Mouse (Mus musculus) ES-E14 (cell line): ENCODE data around the gene Defb23. TPM values are rescaled to one million over a fixed set of nuclear protein-coding genes. Genes with fewer than 3 reads are reported as not detected.
A peak's percentile ranks its signal among the peaks of the same experiment; 100 is the strongest.
"Not testable (repeated sequence)": the region's sequence is repeated elsewhere in the genome, so short reads cannot be mapped to it uniquely, and the experiment has no call there.

ENCODE experiments used
- DNase-seq: peaks from one replicate; pipeline ENCODE4 v3.0.0-alpha.2; 2013; ENCODE audit warnings: low read depth, low spot score
- H3K27ac ChIP-seq: 2 replicates; pipeline ENCODE4 v1.5.1; 2012; ENCODE audit warnings: low read depth, mild to moderate bottlenecking, low read length, moderate library complexity, mixed read lengths; ENCODE audit not compliant: poor library complexity, insufficient read depth, severe bottlenecking
- H3K36me3 ChIP-seq: 2 replicates; pipeline ENCODE4 v1.6.1; 2012; ENCODE audit warnings: mild to moderate bottlenecking, low read length, moderate library complexity, mixed read lengths; ENCODE audit not compliant: control insufficient read depth, poor library complexity, insufficient read depth, severe bottlenecking
- H3K4me1 ChIP-seq, 2 experiments: fragments of 150-350 bp in 1 of 2; sonication (generic) in 1 of 2; 2 replicates each; pipeline ENCODE4 v1.6.1; 2012; ENCODE audit warnings: low read length in 2 of 2, mild to moderate bottlenecking in 1 of 2, mixed read lengths in 1 of 2; ENCODE audit not compliant: control insufficient read depth in 2 of 2, insufficient read depth in 2 of 2, poor library complexity in 1 of 2
- H3K4me3 ChIP-seq, 2 experiments: fragments of 150-350 bp in 1 of 2; sonication (generic) in 1 of 2; 2 replicates each; pipeline ENCODE4 v1.5.1; 2012; ENCODE audit warnings: low read length in 2 of 2, low read depth in 1 of 2, mild to moderate bottlenecking in 1 of 2, mixed read lengths in 1 of 2; ENCODE audit not compliant: insufficient read depth in 1 of 2, poor library complexity in 1 of 2, severe bottlenecking in 1 of 2
- H3K9ac ChIP-seq: 2 replicates; pipeline ENCODE4 v1.6.1; 2012; ENCODE audit warnings: low read depth, mild to moderate bottlenecking, low read length, mixed read lengths; ENCODE audit not compliant: poor library complexity, insufficient read depth, severe bottlenecking
- H3K9me3 ChIP-seq: fragments of 150-350 bp; sonication (generic); 2 replicates; pipeline ENCODE4 v1.6.1; 2012; ENCODE audit warnings: low read depth, mild to moderate bottlenecking, low read length; ENCODE audit not compliant: control insufficient read depth, insufficient read depth
- CHD2 ChIP-seq: IDR thresholded peaks from 2 replicates; pipeline ENCODE4 v1.6.1; 2014; ENCODE audit warnings: mild to moderate bottlenecking, low read depth, low read length, inconsistent platforms
- HCFC1 ChIP-seq: IDR thresholded peaks from 2 replicates; pipeline ENCODE4 v1.6.1; 2012; ENCODE audit warnings: low read length, inconsistent platforms, borderline replicate concordance; ENCODE audit not compliant: insufficient read depth
- MAFK ChIP-seq: IDR thresholded peaks from 2 replicates; pipeline ENCODE4 v1.6.1; 2014; ENCODE audit warnings: mild to moderate bottlenecking, low read depth, low read length, inconsistent platforms; ENCODE audit not compliant: insufficient read depth
- ZC3H11A ChIP-seq: IDR thresholded peaks from 2 replicates; pipeline ENCODE4 v1.6.1; 2012; ENCODE audit warnings: low read depth, mild to moderate bottlenecking, inconsistent platforms, low read length, borderline replicate concordance
- ZNF384 ChIP-seq: IDR thresholded peaks from 2 replicates; pipeline ENCODE4 v1.6.1; 2012; ENCODE audit warnings: low read depth, low read length, inconsistent platforms
- in situ Hi-C, 2 experiments: fragments of 600-800 bp; cut with MboI; formaldehyde crosslinking; loops; one replicate each; pipeline ENCODE4 v1.15.1; 2025; ENCODE audit warnings: low sequenced_read_pairs in 2 of 2, inconsistent platforms in 1 of 2; ENCODE audit not compliant: unreplicated experiment in 2 of 2
- total RNA-seq: library from RNA; depleted of rRNA; stranded (reverse); fragments of 300-350 nt; gene quantifications from 2 replicates; pipeline ENCODE4 v1.2.3, GENCODE M21; 2012

Gene Defb23
- total RNA-seq, 1 experiment = not detected

DNA sequence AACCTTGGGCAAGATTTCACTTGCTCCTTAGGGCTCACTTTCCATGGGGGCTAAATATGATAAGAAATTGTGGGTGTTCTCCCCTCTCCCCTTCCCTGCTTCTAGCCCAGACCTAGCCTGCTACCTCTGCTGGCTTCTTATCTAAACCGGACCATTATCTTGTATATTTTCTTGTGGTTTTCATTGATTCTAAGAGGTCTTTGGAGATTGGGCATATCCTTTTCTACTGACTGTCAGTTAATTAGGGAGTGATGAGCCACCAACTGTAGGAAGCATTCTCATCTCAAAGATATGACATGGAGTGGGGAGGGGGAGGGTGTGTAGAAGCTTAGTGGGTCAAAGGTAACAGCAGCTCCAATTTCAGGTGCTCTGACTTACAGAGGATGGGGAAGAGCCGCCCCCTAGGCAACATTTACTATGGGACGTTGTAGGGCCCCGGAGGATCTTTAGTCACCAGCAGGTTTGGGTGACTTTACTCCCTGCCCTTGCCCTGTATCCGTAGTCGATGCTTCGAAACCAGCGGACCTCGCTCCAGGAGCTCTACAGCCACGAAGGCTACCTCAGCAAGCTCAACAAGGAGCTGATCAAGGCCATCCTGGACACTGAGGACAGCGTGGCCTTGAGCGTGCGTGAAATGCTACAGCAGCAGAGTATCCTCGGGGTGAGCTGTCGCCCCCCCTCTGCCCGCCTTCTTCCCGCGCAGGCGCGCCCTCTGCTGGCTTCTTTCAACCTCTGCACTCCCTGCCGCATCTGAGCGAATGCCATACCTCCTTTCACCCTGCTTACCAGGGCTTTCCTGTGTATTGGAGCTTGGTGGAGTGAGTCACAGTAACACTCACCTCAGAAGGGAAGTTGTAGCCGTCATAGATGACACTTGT, 27.2 kb downstream of the Defb23 start:
- Histone ChIP-seq H3K27ac (no peak overlapping the region), H3K36me3 (no peaks in the 10 kb centered on the region), H3K9ac (peak overlapping the region; percentile 59), H3K9me3 (no peaks in the 10 kb centered on the region), H3K4me3 (peak overlapping the region; percentile 39 to 43; a peak in 3 of 4 replicates), H3K4me1 (no peaks in the 10 kb centered on the region)
- in situ Hi-C loops = no loop called here
- peak; percentile 71 for DNase-seq
- no peak for TF ChIP-seq MAFK
- TF ChIP-seq ZC3H11A = 0 out of 2 replicates have a peak, but pooled peaks have one; percentile 30
- TF ChIP-seq ZNF384 = no peak
- TF ChIP-seq HCFC1 = no peak
- TF ChIP-seq CHD2 = no peak

DNA sequence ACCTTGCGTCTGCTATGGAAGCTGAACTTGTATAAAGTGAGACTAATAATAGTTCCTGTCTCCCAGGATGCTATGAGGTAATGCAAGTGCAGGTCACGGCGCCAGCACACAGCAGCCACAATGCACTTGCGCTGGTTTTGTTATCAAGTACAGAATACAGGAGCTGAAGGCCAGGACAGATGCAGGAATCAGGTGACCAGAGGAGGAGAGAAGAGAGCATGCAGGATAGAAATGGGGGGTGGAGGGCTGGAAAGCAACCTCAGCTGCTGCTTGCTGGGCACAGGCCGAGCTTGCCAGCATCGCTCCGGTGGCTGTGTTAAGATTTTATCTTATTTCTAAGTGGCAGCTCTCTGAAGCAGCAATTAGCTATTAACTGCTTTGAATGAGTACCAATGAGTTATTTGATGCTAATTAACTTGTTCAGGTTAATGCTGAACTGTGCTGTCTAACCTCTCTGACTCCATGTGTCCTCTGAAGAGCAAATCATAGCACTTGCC, 28.0 kb downstream of the Defb23 start:
- DNase-seq = no peak
- Histone ChIP-seq H3K4me3 (no peak overlapping the region), H3K27ac (no peak overlapping the region), H3K36me3 (no peaks in the 10 kb centered on the region), H3K9me3 (no peaks in the 10 kb centered on the region), H3K9ac (no peak overlapping the region), H3K4me1 (no peaks in the 10 kb centered on the region)
- TF ChIP-seq ZC3H11A = no peak
- TF ChIP-seq CHD2 = no peak
- no peak for TF ChIP-seq ZNF384
- no peak for TF ChIP-seq MAFK
- TF ChIP-seq HCFC1 = no peak
- in situ Hi-C loops = no loop called here

DNA sequence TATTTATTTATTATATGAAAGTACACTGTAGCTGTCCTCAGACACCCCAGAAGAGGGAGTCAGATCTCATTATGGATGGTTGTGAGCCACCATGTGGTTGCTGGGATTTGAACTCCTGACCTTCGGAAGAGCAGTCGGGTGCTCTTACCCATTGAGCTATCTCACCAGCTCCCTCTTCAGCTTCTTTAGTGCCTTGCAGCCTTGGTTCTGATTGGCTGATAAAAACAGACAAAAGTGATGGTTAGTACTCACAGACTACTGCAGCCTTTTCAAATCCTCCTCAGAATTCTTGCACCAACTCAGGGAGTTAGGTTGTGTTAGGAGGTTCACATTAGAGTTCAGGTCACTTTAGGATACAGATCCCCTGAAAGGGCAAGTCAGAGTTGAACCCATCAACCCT, 35.9 kb downstream of the Defb23 start:
- H3K9ac ChIP-seq, in situ Hi-C loops, H3K27ac ChIP-seq, H3K36me3 ChIP-seq, H3K4me3 ChIP-seq, H3K4me1 ChIP-seq, H3K9me3 ChIP-seq, DNase-seq: not testable (repeated sequence)

DNA sequence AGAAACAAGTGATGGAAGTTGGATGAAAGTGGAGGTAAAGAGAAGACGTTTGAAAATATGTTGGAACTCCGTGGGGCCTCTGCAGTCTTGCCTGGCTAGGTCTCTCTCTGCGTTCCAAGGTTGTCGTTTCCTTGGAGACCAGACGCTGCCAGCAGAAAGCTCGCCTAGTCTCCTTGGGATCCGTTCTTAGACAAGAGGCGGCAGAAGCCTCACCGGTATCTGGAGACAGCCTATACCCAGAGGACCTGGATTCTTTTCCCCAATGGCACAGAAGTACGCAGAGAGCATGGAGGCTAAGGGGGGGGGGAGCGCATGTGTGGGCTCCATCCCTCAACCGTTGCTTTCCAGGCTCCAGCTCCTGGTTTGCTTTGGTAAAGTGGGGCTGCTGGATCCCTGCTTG, 36.9 kb downstream of the Defb23 start:
- Histone ChIP-seq H3K27ac (no peak overlapping the region), H3K9ac (no peak overlapping the region), H3K36me3 (no peaks in the 10 kb centered on the region), H3K4me1 (peaks cover 0 to 6% of the 10 kb centered on the region in 2 experiments; a peak in 1 of 4 replicates), H3K4me3 (no peak overlapping the region), H3K9me3 (no peaks in the 10 kb centered on the region)
- no peak for DNase-seq
- TF ChIP-seq ZNF384 = no peak
- in situ Hi-C loops = no loop called here

GRCm38 (mm10) chr2:152415786-152416185, 48.6 kb downstream of the Defb23 start:
- in situ Hi-C loops = no loop called here
- Histone ChIP-seq H3K4me3 (no peak overlapping the region), H3K9me3 (no peaks in the 10 kb centered on the region), H3K27ac (no peak overlapping the region), H3K4me1 (peaks cover 1 to 4% of the 10 kb centered on the region in 2 experiments; a peak in 1 of 4 replicates), H3K9ac (no peak overlapping the region), H3K36me3 (peaks cover 3% of the 10 kb centered on the region; the same call in 1 of the 2 replicates)
- no peak for DNase-seq
- no peak for TF ChIP-seq MAFK
- TF ChIP-seq ZC3H11A = no peak
- no peak for TF ChIP-seq ZNF384
- no peak for TF ChIP-seq HCFC1
- TF ChIP-seq CHD2 = no peak
